Mouse (Mus musculus): ENCODE results near the gene Capza1. TPM values are rescaled to one million over a fixed set of nuclear protein-coding genes. Genes with fewer than 3 reads are reported as not detected.
"Not testable (repeated sequence)": the region's sequence is repeated elsewhere in the genome, so short reads cannot be mapped to it uniquely, and the experiment has no call there.

Capza1 gene
- total and polyA plus RNA-seq, 3 experiments, result 18.3 to 36.6 (median 30.1) TPM

- Histone ChIP-seq H3K4me3 (no peak overlapping the region), H3K9ac (ENCODE audit: low read depth, low read length) (no peak overlapping the region), H3K27ac (no peak overlapping the region), H3K4me1 (ENCODE audit: control insufficient read depth, insufficient read depth, low read length) (peaks cover 1% of the 10 kb centered on the region), H3K36me3 (ENCODE audit: control insufficient read depth, insufficient read depth, low read length) (peaks cover 11% of the 10 kb centered on the region), H3K27me3 (ENCODE audit: control insufficient read depth, insufficient read depth, low read length) (no peaks in the 10 kb centered on the region), H3K79me2 (replicated peaks; ENCODE audit: control insufficient read depth, insufficient read depth, low read length) (no peaks in the 10 kb centered on the region; the same call in 1 of the 2 replicates)
- 86% methylated on average over 7 of the region's 7 CpGs for WGBS
- no peak for TF ChIP-seq CTCF (IDR thresholded peaks at IDR 0.05)
- TF ChIP-seq EP300 (IDR thresholded peaks at IDR 0.05; ENCODE audit: insufficient read depth, low read depth, low read length), result no peak
- TF ChIP-seq POLR2A (IDR thresholded peaks at IDR 0.05; ENCODE audit: insufficient read depth, low read depth, low read length), result no peak
- intact Hi-C loops (cut with DNase I), result loop anchor here (2.0 kb wide), 1 partner anchor 21 kb away; no protein-coding TSS in a partner anchor
- no peak for DNase-seq
These were observed 48.2 kb downstream of the Capza1 start for GRCm38 (mm10) chr3:104816130-104816529.

- no peak for TF ChIP-seq EP300 (IDR thresholded peaks at IDR 0.05; ENCODE audit: insufficient read depth, low read depth, low read length)
- TF ChIP-seq CTCF (IDR thresholded peaks at IDR 0.05), result no peak
- TF ChIP-seq POLR2A (IDR thresholded peaks at IDR 0.05; ENCODE audit: insufficient read depth, low read depth, low read length), result no peak
These were observed 49.0 kb downstream of the Capza1 start for GRCm38 (mm10) chr3:104815346-104815745.

GRCm38 (mm10) chr3:104814746-104815145 lies 49.6 kb downstream of the Capza1 start:
- intact Hi-C loops (cut with DNase I), result no loop called here
- H3K36me3 ChIP-seq (ENCODE audit: control insufficient read depth, insufficient read depth, low read length), result peaks cover 9% of the 10 kb centered on the region
- no peak for TF ChIP-seq POLR2A (IDR thresholded peaks at IDR 0.05; ENCODE audit: insufficient read depth, low read depth, low read length)
- WGBS, result 93% methylated on average over 1 of the region's 1 CpGs
- H3K4me1 ChIP-seq (ENCODE audit: control insufficient read depth, insufficient read depth, low read length), result peaks cover 1% of the 10 kb centered on the region
- H3K27me3 ChIP-seq (ENCODE audit: control insufficient read depth, insufficient read depth, low read length), result no peaks in the 10 kb centered on the region
- no peaks in the 10 kb centered on the region; the same call in 1 of the 2 replicates for H3K79me2 ChIP-seq (replicated peaks; ENCODE audit: control insufficient read depth, insufficient read depth, low read length)
- DNase-seq, result no peak
- H3K9ac ChIP-seq (ENCODE audit: low read depth, low read length), result no peak overlapping the region
- H3K4me3 ChIP-seq, result no peak overlapping the region
- no peak overlapping the region for H3K27ac ChIP-seq

More at GRCm38 (mm10) chr3:104815346-104815745, 49.0 kb downstream of the Capza1 start:
- H3K4me1 ChIP-seq (ENCODE audit: control insufficient read depth, insufficient read depth, low read length), result peaks cover 1% of the 10 kb centered on the region
- H3K4me3 ChIP-seq, result no peak overlapping the region
- WGBS, result 88% methylated on average over 2 of the region's 2 CpGs
- no peak overlapping the region for H3K9ac ChIP-seq (ENCODE audit: low read depth, low read length)
- H3K27ac ChIP-seq, result no peak overlapping the region
- H3K79me2 ChIP-seq (replicated peaks; ENCODE audit: control insufficient read depth, insufficient read depth, low read length), result no peaks in the 10 kb centered on the region; the same call in 1 of the 2 replicates
- no peak for DNase-seq
- intact Hi-C loops (cut with DNase I), result no loop called here
- H3K36me3 ChIP-seq (ENCODE audit: control insufficient read depth, insufficient read depth, low read length), result peaks cover 11% of the 10 kb centered on the region
- no peaks in the 10 kb centered on the region for H3K27me3 ChIP-seq (ENCODE audit: control insufficient read depth, insufficient read depth, low read length)

- H3K9ac ChIP-seq (ENCODE audit: low read depth, low read length); H3K4me1 ChIP-seq (ENCODE audit: control insufficient read depth, insufficient read depth, low read length); H3K79me2 ChIP-seq (replicated peaks; ENCODE audit: control insufficient read depth, insufficient read depth, low read length); DNase-seq; H3K4me3 ChIP-seq; H3K36me3 ChIP-seq (ENCODE audit: control insufficient read depth, insufficient read depth, low read length); intact Hi-C loops (cut with DNase I); H3K27me3 ChIP-seq (ENCODE audit: control insufficient read depth, insufficient read depth, low read length); H3K27ac ChIP-seq: not testable (repeated sequence)
- WGBS, result 89% methylated on average over 7 of the region's 7 CpGs
These were observed 51.1 kb downstream of the Capza1 start for GRCm38 (mm10) chr3:104813227-104813626.

- H3K27ac ChIP-seq, result no peak overlapping the region
- no peak overlapping the region for H3K4me3 ChIP-seq
- DNase-seq, result no peak
- no peak overlapping the region for H3K9ac ChIP-seq (ENCODE audit: low read depth, low read length)
- WGBS, result 90% methylated on average over 4 of the region's 4 CpGs
- H3K79me2 ChIP-seq (replicated peaks; ENCODE audit: control insufficient read depth, insufficient read depth, low read length), result peaks cover 3% of the 10 kb centered on the region
- TF ChIP-seq CTCF (IDR thresholded peaks at IDR 0.05) (no peak), POLR2A (IDR thresholded peaks at IDR 0.05; ENCODE audit: insufficient read depth, low read depth, low read length) (no peak), EP300 (IDR thresholded peaks at IDR 0.05; ENCODE audit: insufficient read depth, low read depth, low read length) (no peak)
- peaks cover 2% of the 10 kb centered on the region; the same call in 1 of the 2 replicates for H3K36me3 ChIP-seq (ENCODE audit: control insufficient read depth, insufficient read depth, low read length)
- H3K27me3 ChIP-seq (ENCODE audit: control insufficient read depth, insufficient read depth, low read length), result no peaks in the 10 kb centered on the region
- no peaks in the 10 kb centered on the region for H3K4me1 ChIP-seq (ENCODE audit: control insufficient read depth, insufficient read depth, low read length)
- intact Hi-C loops (cut with DNase I), result no loop called here
These were observed 52.1 kb downstream of the Capza1 start for GRCm38 (mm10) chr3:104812254-104812653.

- DNase-seq, result no peak
- H3K27me3 ChIP-seq (ENCODE audit: control insufficient read depth, insufficient read depth, low read length), result no peaks in the 10 kb centered on the region
- intact Hi-C loops (cut with DNase I), result no loop called here
- H3K4me1 ChIP-seq (ENCODE audit: control insufficient read depth, insufficient read depth, low read length), result no peaks in the 10 kb centered on the region
- WGBS, result 53% methylated on average over 3 of the region's 3 CpGs
- peaks cover 3% of the 10 kb centered on the region for H3K79me2 ChIP-seq (replicated peaks; ENCODE audit: control insufficient read depth, insufficient read depth, low read length)
- H3K36me3 ChIP-seq (ENCODE audit: control insufficient read depth, insufficient read depth, low read length), result peaks cover 2% of the 10 kb centered on the region; the same call in 1 of the 2 replicates
- H3K4me3 ChIP-seq, result no peak overlapping the region
- TF ChIP-seq CTCF (IDR thresholded peaks at IDR 0.05) (no peak), EP300 (IDR thresholded peaks at IDR 0.05; ENCODE audit: insufficient read depth, low read depth, low read length) (no peak), POLR2A (IDR thresholded peaks at IDR 0.05; ENCODE audit: insufficient read depth, low read depth, low read length) (no peak)
- H3K27ac ChIP-seq, result no peak overlapping the region
- H3K9ac ChIP-seq (ENCODE audit: low read depth, low read length), result no peak overlapping the region
These were observed 52.6 kb downstream of the Capza1 start for GRCm38 (mm10) chr3:104811752-104812151.
